Mouse (Mus musculus) hindbrain, embryonic 15.5 days (tissue): ENCODE data around the gene Pccb. TPM values are rescaled to one million over a fixed set of nuclear protein-coding genes. Genes with fewer than 3 reads are reported as not detected.

ENCODE experiments used
- ATAC-seq: fragments of 200-750 bp; cut with Nextera tagmentation; 2 replicates; pipeline ENCODE4 v1.8.0; 2017; ENCODE audit warnings: low read depth, moderate number of reproducible peaks, moderate TSS enrichment; ENCODE audit not compliant: low FRiP score
- H3K27ac ChIP-seq: fragments of 300-500 bp; sonication (generic); replicated peaks from 2 replicates; pipeline ENCODE4 v1.5.1; 2015; ENCODE audit warnings: mild to moderate bottlenecking, inconsistent platforms
- H3K27me3 ChIP-seq: fragments of 300-500 bp; sonication (generic); 2 replicates; pipeline ENCODE4 v1.6.1; 2015; ENCODE audit warnings: control low read depth, inconsistent platforms
- H3K36me3 ChIP-seq: fragments of 300-500 bp; sonication (generic); 2 replicates; pipeline ENCODE4 v1.6.1; 2015; ENCODE audit warnings: control low read depth, inconsistent platforms
- H3K4me1 ChIP-seq: fragments of 300-500 bp; sonication (generic); replicated peaks from 2 replicates; pipeline ENCODE4 v1.6.1; 2015; ENCODE audit warnings: control low read depth, inconsistent platforms
- H3K4me2 ChIP-seq: fragments of 300-500 bp; sonication (generic); 2 replicates; pipeline ENCODE4 v1.6.1; 2015; ENCODE audit warnings: moderate library complexity, mild to moderate bottlenecking, inconsistent platforms
- H3K4me3 ChIP-seq: fragments of 300-500 bp; sonication (generic); 2 replicates; pipeline ENCODE4 v1.5.1; 2015; ENCODE audit warnings: mild to moderate bottlenecking, inconsistent platforms
- H3K9ac ChIP-seq: fragments of 300-500 bp; sonication (generic); 2 replicates; pipeline ENCODE4 v1.6.1; 2015; ENCODE audit warnings: inconsistent platforms
- H3K9me3 ChIP-seq: fragments of 300-500 bp; sonication (generic); 2 replicates; pipeline ENCODE4 v1.6.1; 2016; ENCODE audit warnings: control low read depth, inconsistent platforms
- WGBS: fragments of 180-500 bp; shearing (Covaris S2); methylation state at CpG from one replicate; pipeline ENCODE4 v1.1.7; 2015; 5-methylcytosine and 5-hydroxymethylcytosine counted together
- polyA plus RNA-seq: library from polyadenylated mRNA; unstranded; fragments of >200 nt; fragmentation: Nextera tagmentation; extraction: Ambion mirVana; gene quantifications from 2 replicates; pipeline ENCODE4 v1.2.1, GENCODE M21; 2015

Pccb gene
- 24.3 and 25.5 TPM in 2 replicates for polyA plus RNA-seq

DNA sequence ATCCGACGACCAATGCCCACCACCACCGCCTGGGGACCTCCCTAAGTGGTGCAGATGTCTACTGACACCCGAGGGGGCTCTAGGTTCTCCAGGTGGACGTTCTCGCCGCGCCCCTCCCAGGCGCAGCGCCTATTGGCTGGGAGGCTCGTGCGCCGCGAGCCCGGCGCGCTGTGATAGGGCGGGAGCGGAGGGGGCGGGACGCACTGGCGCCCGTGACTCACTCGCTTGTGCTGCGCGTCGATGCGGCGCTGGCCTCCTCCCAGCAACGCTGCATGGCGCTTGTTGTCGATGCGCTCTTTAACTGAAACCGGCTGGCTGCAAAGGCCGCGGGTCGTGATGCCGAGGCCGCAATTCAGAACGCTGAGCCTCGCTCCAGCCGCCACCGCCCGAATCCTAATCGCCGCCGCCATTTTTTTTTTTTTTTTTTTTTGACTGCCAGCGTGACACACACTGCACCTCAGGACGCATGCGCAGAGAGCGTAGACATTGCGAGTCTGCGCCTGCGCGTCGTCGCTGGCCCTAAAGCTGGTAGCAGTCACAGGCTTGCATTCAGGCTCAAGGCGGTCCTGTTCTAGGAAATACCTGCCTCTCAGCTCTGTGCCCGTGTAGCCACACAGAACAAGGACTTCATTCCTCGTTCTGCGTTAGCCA, at the start of gene Pccb:
Gene Pccb (minus strand): TSS at position 451 of the 651 bp plus-strand sequence.
- peak; percentile 99 for ATAC-seq
- peak within 1 kb of the TSS; percentile 75 for H3K4me2 ChIP-seq
- H3K9me3 ChIP-seq: no peaks in the 10 kb centered on the region
- H3K4me3 ChIP-seq: peak within 1 kb of the TSS; percentile 54
- H3K27ac ChIP-seq: peak within 1 kb of the TSS; percentile 98
- H3K36me3 ChIP-seq: no peaks in the 10 kb centered on the region
- under 1% methylated on average over 61 of the region's 61 CpGs for WGBS
- peak within 1 kb of the TSS; percentile 65 for H3K9ac ChIP-seq
- no peaks in the 10 kb centered on the region for H3K27me3 ChIP-seq
- peaks cover 16% of the 10 kb centered on the region for H3K4me1 ChIP-seq

DNA sequence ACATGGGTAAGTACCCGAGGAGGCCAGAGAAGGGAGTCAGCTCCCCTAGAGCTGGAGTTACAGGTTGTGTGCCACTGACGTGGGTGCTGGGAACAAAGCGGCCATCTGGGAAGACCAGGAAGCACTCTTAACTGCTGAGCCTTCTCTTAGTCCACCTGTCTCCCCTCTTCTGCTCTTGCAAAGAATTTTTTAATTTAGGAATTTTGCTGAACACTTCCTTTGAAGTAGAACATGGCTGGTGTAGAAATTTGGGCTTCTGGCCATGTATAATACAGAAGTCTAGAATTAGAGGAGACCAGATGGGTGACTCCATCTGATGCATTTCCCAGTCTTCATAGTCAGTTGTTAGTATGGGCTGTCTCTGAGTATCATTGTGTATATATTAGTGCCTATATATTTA, 49.0 kb upstream of the Pccb start:
- no peak overlapping the region for H3K4me3 ChIP-seq
- WGBS: 89% methylated on average over 3 of the region's 3 CpGs
- peaks cover 27% of the 10 kb centered on the region for H3K4me1 ChIP-seq
- H3K4me2 ChIP-seq: no peak overlapping the region
- H3K36me3 ChIP-seq: no peaks in the 10 kb centered on the region
- no peaks in the 10 kb centered on the region for H3K27me3 ChIP-seq
- H3K9ac ChIP-seq: no peak overlapping the region
- no peak overlapping the region for H3K27ac ChIP-seq
- H3K9me3 ChIP-seq: no peaks in the 10 kb centered on the region
- ATAC-seq: no peak

DNA sequence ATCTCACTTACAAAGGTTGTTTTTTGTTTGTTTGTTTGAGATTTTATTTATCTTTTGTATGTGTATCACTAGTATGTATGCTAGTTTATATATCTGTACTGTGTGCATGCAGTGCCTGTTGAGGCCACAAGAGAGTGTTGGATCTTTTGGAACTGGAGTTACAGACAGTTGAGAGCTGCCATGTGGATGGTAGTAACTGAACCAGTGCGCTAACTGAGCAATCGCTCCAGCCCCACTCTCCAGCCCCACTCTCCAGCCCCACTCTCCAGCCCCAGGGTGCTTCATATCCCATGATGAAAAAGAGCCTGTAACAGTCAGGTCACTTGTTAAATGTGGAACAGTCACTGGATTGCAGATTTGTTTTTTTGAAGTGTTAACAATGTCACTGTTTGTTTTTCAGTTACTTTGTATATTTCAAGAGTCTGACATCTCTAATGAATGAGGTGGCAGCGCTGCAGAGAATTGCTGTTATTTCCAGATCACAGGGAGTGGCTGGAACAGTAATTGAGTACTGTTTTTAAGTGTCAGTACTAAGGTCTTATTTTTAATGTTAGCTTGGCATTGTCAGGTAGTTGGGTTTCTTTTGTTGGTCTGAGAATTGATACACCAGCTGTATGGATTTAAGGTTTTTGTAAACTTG, 45.5 kb upstream of the Pccb start:
- H3K27ac ChIP-seq: no peak overlapping the region
- no peak overlapping the region for H3K9ac ChIP-seq
- H3K27me3 ChIP-seq: no peaks in the 10 kb centered on the region
- WGBS: 59% methylated on average over 3 of the region's 3 CpGs
- H3K4me3 ChIP-seq: no peak overlapping the region
- H3K36me3 ChIP-seq: no peaks in the 10 kb centered on the region
- H3K4me2 ChIP-seq: peak overlapping the region; percentile 27; the same call in 1 of the 2 replicates
- peaks cover 45% of the 10 kb centered on the region for H3K4me1 ChIP-seq
- ATAC-seq: no peak
- H3K9me3 ChIP-seq: no peaks in the 10 kb centered on the region

DNA sequence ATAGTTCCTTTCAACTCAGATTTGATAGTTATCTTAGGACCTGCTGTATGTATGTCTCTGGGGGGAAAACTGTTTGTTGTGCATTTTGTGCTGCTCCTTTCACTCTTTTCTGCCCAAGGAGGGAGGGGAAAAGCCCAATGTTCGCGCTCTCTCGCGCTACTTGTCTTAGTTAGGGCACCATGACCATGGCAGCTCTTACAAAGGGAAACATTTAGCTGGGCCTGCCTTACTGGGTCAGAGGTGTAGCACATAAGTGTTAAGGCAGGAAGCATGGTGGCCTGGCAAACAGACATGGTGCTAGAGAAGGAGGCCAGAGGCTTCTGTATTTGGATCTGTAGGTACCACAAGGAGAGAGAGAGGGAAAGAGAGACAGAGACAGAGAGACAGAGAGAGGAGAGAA, 43.9 kb upstream of the Pccb start:
- peak overlapping the region; percentile 24 for H3K4me3 ChIP-seq
- peaks cover 45% of the 10 kb centered on the region for H3K4me1 ChIP-seq
- no peak for ATAC-seq
- H3K4me2 ChIP-seq: peak overlapping the region; percentile 82
- H3K36me3 ChIP-seq: no peaks in the 10 kb centered on the region
- no peaks in the 10 kb centered on the region for H3K9me3 ChIP-seq
- H3K27ac ChIP-seq: no peak overlapping the region
- H3K27me3 ChIP-seq: no peaks in the 10 kb centered on the region
- no peak overlapping the region for H3K9ac ChIP-seq
- WGBS: 37% methylated on average over 4 of the region's 4 CpGs

DNA sequence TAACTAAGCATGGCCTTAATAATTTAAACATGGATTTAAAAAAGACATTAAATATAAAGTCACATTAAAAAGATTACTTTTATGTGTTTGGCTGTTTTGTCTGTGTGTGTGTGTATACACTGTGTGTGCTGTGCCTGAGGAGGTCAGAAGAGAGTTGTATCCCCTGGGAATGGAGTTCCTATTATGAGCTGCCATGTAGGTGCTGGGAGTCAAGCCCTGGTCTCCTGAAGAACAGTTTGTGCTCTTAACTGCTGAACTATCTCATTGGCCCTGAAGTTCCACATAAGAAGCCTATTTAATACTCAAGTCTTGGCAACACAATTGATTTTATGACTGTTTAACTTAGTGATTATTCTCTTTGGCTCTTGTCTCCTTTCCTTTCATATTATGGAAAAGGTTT, 42.8 kb upstream of the Pccb start:
- Histone ChIP-seq H3K4me1 (peaks cover 51% of the 10 kb centered on the region), H3K27ac (no peak overlapping the region), H3K27me3 (no peaks in the 10 kb centered on the region), H3K4me2 (peak overlapping the region; percentile 82), H3K4me3 (peak overlapping the region; percentile 72), H3K9ac (peak overlapping the region; percentile 91; the same call in 1 of the 2 replicates), H3K9me3 (no peaks in the 10 kb centered on the region), H3K36me3 (no peaks in the 10 kb centered on the region)
- ATAC-seq: no peak

DNA sequence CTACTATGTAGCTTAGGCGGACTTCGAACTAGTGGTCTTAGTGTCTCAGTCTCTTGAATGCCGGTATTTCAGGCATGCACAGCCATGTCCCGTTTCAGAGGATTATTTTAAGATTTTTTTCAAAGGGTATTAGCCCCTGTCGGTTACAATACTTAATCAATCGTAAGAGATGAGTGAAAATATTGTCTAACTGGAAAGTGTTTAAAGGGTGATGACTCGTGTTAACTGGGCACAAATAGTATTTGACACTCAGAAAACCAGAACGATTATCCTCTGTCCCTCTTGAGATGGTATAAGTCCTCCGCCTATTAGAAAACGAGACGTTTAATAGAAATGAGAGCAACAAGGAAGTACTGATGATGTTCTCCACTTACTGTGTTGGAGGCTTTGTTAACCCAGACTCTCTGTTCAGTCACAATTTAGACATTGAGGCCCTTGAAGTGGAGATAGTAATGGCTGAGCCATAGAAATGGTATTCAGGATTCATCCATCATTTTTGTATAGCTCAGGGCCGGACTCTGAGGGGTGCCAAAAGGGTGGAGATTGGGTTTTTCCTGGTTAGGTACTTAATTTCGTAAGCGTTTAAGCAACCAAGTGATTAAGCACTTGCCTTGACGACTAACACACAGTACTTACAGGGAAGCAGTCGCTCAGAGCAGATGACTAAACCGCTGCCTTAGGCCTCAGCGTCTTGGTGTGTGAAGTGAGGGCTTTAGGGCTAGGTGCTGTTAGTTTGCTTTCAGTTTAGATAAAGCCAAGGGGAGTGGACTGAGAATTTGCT, 41.6 kb upstream of the Pccb start:
- WGBS: under 1% methylated on average over 18 of the region's 18 CpGs
- H3K9ac ChIP-seq: peak overlapping the region; percentile 91
- H3K27me3 ChIP-seq: no peaks in the 10 kb centered on the region
- ATAC-seq: no peak
- H3K4me3 ChIP-seq: peak overlapping the region; percentile 72
- no peaks in the 10 kb centered on the region for H3K36me3 ChIP-seq
- H3K4me1 ChIP-seq: peaks cover 47% of the 10 kb centered on the region
- peak overlapping the region; percentile 82 for H3K4me2 ChIP-seq
- H3K27ac ChIP-seq: no peak overlapping the region
- H3K9me3 ChIP-seq: no peaks in the 10 kb centered on the region

DNA sequence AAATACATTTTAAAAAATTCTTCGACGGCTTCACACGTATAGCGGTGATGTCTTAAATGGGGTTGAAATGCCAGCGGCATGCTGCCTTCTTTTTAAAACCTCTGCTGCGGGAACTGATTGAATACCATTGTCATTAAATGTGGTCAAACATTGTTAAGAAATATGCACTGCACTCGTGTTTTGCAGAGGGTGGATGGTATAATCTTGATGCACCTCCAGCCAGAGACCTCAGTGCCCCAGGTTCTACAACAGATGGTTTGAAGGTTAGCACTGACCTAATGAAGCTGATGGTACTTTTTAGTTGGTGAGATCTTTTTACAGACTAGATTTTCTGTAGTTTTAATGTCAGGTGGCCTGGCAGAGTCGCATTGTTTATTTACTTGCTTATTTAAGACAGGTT, 41.0 kb upstream of the Pccb start:
- no peaks in the 10 kb centered on the region for H3K36me3 ChIP-seq
- no peak overlapping the region for H3K27ac ChIP-seq
- WGBS: 2% methylated on average over 8 of the region's 8 CpGs
- ATAC-seq: no peak
- peak overlapping the region; percentile 82 for H3K4me2 ChIP-seq
- H3K9ac ChIP-seq: peak overlapping the region; percentile 91
- H3K27me3 ChIP-seq: no peaks in the 10 kb centered on the region
- peak overlapping the region; percentile 72 for H3K4me3 ChIP-seq
- H3K9me3 ChIP-seq: no peaks in the 10 kb centered on the region
- peaks cover 43% of the 10 kb centered on the region for H3K4me1 ChIP-seq

DNA sequence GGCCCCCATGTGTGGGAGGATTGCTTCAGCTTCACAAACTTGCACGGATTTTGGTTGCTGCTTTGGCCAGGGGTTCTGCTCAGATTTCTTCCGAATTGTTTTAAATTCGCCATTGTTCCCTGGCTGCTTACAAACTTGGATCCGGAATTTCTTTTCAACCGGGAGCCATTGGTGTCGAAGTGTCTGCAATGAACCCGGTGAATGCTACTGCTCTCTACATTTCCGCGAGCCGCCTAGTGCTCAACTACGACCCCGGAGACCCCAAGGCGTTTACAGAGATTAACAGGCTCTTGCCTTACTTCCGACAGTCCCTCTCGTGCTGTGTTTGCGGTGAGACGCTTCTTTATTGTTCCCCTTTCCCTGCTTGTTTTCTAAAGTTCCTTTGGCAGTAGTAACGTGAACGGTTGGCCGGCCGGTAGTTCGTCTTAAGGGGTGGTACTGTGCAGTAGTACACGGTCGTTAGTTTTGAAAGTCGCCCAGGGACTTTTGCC, 40.4 kb upstream of the Pccb start:
- no peaks in the 10 kb centered on the region for H3K9me3 ChIP-seq
- H3K9ac ChIP-seq: peak overlapping the region; percentile 91
- no peaks in the 10 kb centered on the region for H3K36me3 ChIP-seq
- peak overlapping the region; percentile 82 for H3K4me2 ChIP-seq
- H3K4me1 ChIP-seq: peaks cover 39% of the 10 kb centered on the region
- WGBS: under 1% methylated on average over 25 of the region's 25 CpGs
- no peaks in the 10 kb centered on the region for H3K27me3 ChIP-seq
- H3K4me3 ChIP-seq: peak overlapping the region; percentile 72
- ATAC-seq: no peak
- peak overlapping the region; percentile 100 for H3K27ac ChIP-seq

DNA sequence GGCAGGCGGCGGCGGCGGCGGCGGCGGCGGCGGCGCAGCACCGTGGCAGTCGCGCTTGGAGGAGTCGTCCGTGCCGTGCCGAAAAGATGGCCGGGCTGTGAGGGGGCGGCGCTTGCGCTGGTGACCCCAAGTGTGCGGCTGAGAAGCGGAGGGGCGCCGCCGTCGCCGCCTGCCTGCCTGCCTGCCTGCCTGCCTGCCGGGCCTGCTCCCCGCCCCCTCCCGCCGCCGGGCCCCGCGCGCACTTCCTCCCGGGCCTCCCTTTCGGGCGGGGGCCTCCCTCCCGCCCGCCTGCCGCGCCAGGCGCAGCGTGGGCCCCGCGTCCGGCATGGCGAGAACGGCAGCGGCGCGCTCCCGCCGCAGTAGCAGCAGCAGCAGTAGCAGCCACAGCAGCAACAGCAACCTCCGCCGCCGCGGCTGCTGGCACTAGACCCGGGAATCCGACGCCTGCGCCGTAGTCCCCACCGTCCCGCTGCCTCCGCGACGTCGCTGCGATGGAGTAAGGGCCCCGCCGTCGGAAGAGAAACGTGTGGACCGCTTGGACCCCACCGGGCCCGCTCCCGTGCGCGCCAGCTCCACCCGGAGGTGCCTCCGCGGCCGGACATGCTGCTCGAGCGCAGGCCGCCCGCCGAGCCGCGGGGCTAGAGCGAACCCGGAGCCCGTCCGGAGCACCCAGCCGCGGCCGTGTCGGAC, 39.8 kb upstream of the Pccb start:
- peaks cover 33% of the 10 kb centered on the region for H3K4me1 ChIP-seq
- no peaks in the 10 kb centered on the region for H3K36me3 ChIP-seq
- peak overlapping the region; percentile 100 for H3K27ac ChIP-seq
- H3K9me3 ChIP-seq: no peaks in the 10 kb centered on the region
- H3K27me3 ChIP-seq: no peaks in the 10 kb centered on the region
- peak overlapping the region; percentile 82 for H3K4me2 ChIP-seq
- peak overlapping the region; percentile 91 for H3K9ac ChIP-seq
- under 1% methylated on average over 60 of the region's 100 CpGs for WGBS
- peak overlapping the region; percentile 72 for H3K4me3 ChIP-seq
- ATAC-seq: peak; percentile 61

DNA sequence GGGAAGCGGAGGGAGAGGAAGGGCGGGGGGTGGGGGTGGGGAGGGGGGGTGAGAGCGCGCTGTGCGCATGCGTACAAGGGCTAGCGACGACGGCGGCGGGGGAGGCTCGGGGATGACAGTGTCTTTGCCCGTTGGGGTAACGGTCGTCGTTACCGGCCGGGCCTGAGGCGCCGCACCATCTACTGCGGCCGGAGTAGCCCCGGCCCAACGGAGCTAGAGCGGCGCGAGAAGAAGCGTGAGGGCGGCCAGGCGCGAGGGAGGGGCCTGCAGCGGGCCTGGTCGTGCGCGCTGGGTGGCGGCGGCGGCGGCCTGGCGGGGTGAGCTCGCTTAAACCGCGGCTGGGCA, 39.3 kb upstream of the Pccb start, which contains the start of gene Msl2:
Gene Msl2 (plus strand): TSS at position 115 of the 345 bp plus-strand sequence.
- Histone ChIP-seq H3K4me1 (peaks cover 28% of the 10 kb centered on the region), H3K9me3 (no peaks in the 10 kb centered on the region), H3K4me3 (peak within 1 kb of the TSS; percentile 72), H3K36me3 (no peaks in the 10 kb centered on the region), H3K27me3 (no peaks in the 10 kb centered on the region), H3K9ac (peak within 1 kb of the TSS; percentile 91), H3K4me2 (peak within 1 kb of the TSS; percentile 82), H3K27ac (peak within 1 kb of the TSS; percentile 100)
- under 1% methylated on average over 38 of the region's 43 CpGs for WGBS
- peak; percentile 71; the same call in 1 of the 2 replicates for ATAC-seq

DNA sequence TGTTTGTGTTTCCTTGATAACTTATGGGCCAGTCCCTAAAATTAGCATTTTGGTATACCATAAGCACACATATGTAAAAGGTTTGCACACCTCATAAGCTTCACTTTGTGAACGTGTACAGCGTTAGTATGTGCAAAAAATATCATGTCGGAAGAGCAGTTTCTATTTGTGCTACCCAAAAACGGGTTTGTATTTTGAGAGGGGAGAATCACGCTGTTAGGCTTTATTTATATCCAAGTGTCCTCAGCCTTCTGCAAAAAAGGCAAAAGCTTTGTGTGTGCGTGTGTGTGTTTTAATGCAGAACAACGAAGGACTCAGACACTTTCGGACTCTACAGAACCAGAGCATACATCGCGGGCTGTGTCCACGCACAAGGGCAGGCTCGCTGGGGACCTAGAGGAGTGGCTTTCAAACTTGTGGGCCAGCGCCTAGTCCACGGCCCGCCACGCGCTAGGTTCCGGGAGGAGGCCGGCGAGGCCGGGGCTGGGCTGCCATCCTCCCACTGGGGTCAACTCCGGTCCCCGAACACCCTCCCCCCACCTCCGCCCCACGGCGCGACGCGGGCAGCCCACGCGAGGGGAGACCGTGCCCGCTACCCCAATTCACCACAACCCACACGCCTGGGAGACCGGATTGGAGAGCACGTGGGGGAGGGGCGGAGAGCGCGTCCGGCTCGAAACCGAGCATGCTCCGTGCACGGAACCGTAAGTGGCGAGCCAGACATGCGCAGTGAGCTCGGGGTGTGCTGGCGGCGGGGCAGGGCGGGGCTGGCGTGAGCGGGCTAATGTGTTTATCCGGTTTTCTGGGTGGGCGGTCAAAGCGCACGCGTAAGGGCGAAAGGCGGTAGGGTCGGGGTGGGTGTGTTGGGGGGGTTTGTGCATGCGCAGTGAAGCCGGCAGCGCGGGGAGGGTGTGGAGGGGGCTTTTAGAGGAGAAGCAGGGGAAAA, 38.6 kb upstream of the Pccb start:
- peak; percentile 96 for ATAC-seq
- H3K4me2 ChIP-seq: peak overlapping the region; percentile 68
- H3K9me3 ChIP-seq: no peaks in the 10 kb centered on the region
- H3K4me1 ChIP-seq: peaks cover 21% of the 10 kb centered on the region
- H3K27me3 ChIP-seq: no peaks in the 10 kb centered on the region
- peak overlapping the region; percentile 81 for H3K9ac ChIP-seq
- H3K27ac ChIP-seq: peak overlapping the region; percentile 95
- WGBS: 1% methylated on average over 59 of the region's 65 CpGs
- H3K36me3 ChIP-seq: no peaks in the 10 kb centered on the region
- H3K4me3 ChIP-seq: peak overlapping the region; percentile 72
